Mouse (Mus musculus): ENCODE measurements around the gene Nubp1. TPM values are rescaled to one million over a fixed set of nuclear protein-coding genes. Genes with fewer than 3 reads are reported as not detected.

The Nubp1 gene
- polyA plus RNA-seq, 1 experiment from 2014 or later: 45.3 TPM

DNA sequence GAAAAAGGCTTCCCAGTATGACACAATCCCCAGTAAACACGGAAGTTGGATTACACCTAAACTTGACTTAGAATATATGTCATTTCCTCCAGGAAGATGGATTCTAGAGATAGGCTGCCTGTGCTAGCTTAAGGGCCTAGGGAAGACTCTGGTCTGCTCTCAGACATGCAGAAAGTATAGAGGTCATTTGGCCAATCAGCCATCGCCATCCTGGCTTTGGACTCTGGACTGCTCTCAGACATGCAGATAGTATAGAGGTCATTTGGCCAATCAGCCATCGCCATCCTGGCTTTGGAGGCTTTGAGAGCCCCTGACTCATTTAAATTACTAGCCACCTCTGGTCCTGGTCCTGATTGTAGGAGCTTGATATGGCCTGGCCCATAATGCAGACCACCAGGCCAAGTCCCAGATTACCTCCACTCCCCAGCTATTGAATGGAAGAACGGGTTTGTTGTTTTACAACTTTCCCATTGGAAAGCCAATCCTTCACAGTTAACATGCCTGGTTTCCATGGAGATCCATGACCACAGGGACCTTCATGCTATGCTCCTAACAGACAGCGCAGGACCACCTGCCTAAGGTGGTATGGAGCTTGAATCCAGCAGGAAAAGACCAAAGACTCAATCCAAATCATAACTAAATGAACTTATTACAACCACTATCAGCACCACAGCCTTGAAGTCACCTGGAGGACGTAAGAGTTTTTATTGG, 42.3 kb downstream of the Nubp1 start:
- Histone ChIP-seq H3K4me1 (replicated peaks) (no peaks in the 10 kb centered on the region), H3K9ac (no peak overlapping the region), H3K4me3 (no peak overlapping the region), H3K27me3 (no peaks in the 10 kb centered on the region), H3K27ac (no peak overlapping the region), H3K4me2 (no peak overlapping the region), H3K36me3 (no peaks in the 10 kb centered on the region), H3K9me3 (no peaks in the 10 kb centered on the region)
- whole genome bisulfite sequencing: 83% methylated on average over 6 of the region's 6 CpGs
- no peak for ATAC-seq (ENCODE audit: low FRiP score)

- 47% methylated on average over 3 of the region's 3 CpGs for WGBS
- ATAC-seq (ENCODE audit: low FRiP score): no peak
- no peak overlapping the region for H3K4me3 ChIP-seq
These were observed 42.8 kb downstream of the Nubp1 start for GRCm38 (mm10) chr16:10454583-10454974.

DNA sequence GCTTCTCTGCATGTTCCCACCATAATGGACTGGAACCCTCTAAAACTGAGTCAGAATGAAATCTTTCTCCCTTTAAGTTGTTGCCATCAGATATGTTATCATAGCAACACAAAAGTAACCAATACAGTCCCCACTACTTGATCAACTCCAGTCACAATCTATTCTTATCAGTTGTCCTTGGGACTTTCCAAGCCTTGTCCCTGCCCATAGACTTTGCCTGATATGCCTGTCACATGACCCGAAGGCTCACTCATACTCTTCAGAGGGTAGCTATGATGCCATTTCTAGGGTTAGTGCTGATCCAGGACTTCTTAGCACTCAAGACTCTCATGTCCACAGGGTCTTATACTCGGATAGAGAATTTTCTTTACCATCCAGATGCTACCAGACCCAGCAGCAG, 48.4 kb downstream of the Nubp1 start:
- Histone ChIP-seq H3K9me3 (no peaks in the 10 kb centered on the region), H3K4me3 (no peak overlapping the region), H3K27ac (no peak overlapping the region), H3K27me3 (no peaks in the 10 kb centered on the region), H3K4me2 (no peak overlapping the region), H3K36me3 (no peaks in the 10 kb centered on the region), H3K4me1 (replicated peaks) (no peaks in the 10 kb centered on the region), H3K9ac (no peak overlapping the region)
- WGBS: 76% methylated on average over 2 of the region's 2 CpGs
- ATAC-seq (ENCODE audit: low FRiP score): no peak

More at GRCm38 (mm10) chr16:10454583-10454974, 42.8 kb downstream of the Nubp1 start:
- no peaks in the 10 kb centered on the region for H3K9me3 ChIP-seq
- no peak overlapping the region for H3K27ac ChIP-seq
- H3K36me3 ChIP-seq: no peaks in the 10 kb centered on the region
- H3K27me3 ChIP-seq: no peaks in the 10 kb centered on the region
- H3K4me2 ChIP-seq: no peak overlapping the region
- no peak overlapping the region for H3K9ac ChIP-seq
- no peaks in the 10 kb centered on the region for H3K4me1 ChIP-seq (replicated peaks)

DNA sequence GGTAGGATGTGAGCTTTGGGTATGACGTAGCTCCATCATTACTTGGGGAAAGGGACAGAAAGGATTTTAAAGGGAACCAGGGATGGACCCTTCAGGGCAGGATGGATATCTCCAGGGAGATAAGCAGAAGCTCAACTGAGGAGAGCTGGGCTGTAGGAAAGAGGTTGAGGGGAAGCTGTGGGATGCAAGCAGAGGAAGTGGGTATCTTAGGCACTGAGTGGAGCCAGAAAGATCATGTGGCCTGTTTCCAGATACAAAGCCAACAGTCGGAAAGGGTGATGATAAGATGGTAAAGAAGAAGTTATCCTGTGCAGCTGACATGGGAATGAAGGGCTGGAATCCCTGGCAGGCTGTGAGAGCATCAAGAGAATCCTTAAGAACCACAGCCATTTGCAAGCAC, 49.4 kb downstream of the Nubp1 start:
- WGBS: 88% methylated on average over 2 of the region's 2 CpGs
- Histone ChIP-seq H3K4me1 (replicated peaks) (no peaks in the 10 kb centered on the region), H3K36me3 (no peaks in the 10 kb centered on the region)

GRCm38 (mm10) chr16:10465011-10465681, 53.4 kb downstream of the Nubp1 start:
- H3K4me2 ChIP-seq: no peak overlapping the region
- 45% methylated on average over 4 of the region's 4 CpGs for WGBS
- H3K36me3 ChIP-seq: no peaks in the 10 kb centered on the region
- H3K4me1 ChIP-seq (replicated peaks): no peaks in the 10 kb centered on the region
- H3K27me3 ChIP-seq: no peaks in the 10 kb centered on the region
- H3K9ac ChIP-seq: no peak overlapping the region
- no peak for ATAC-seq (ENCODE audit: low FRiP score)
- no peak overlapping the region for H3K4me3 ChIP-seq
- H3K9me3 ChIP-seq: no peaks in the 10 kb centered on the region
- no peak overlapping the region for H3K27ac ChIP-seq

More for the DNA sequence above, 49.4 kb downstream of the Nubp1 start:
- no peak for ATAC-seq (ENCODE audit: low FRiP score)
- no peak overlapping the region for H3K4me2 ChIP-seq
- no peaks in the 10 kb centered on the region for H3K27me3 ChIP-seq
- no peak overlapping the region for H3K27ac ChIP-seq
- H3K9ac ChIP-seq: no peak overlapping the region
- H3K9me3 ChIP-seq: no peaks in the 10 kb centered on the region
- H3K4me3 ChIP-seq: no peak overlapping the region

DNA sequence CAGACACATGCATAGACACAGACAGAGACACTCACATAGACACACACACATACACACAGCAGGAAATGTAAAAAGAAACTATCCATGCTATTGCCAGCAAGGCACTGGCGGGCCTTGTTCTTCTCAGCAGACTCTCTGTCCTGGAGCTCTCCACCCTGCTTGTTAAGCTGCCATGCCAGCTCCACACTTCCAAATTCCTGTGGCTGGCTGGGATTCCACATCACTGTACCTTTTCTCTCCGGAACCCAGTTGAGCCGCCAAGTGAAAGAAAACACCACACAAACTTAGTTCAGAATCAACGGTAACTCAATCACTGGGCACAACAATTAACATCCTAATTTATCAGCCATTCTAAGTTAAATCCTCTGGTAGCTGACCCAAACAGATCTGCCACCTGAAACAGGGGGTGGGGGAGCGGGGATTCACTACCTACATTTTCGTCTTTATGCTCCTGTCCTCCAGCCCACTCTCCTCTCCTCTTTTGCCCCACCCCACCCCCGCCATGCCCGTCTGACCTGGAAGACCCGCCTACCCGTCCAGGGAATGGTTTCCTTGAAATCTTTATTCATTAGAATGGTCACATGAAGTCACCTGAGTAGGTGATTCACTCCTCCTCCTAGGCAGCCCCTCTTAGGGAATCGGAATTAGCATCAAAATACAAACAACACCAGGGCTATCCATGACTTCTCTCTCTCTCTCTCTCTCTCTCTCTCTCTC, 55.8 kb downstream of the Nubp1 start:
- Histone ChIP-seq H3K9ac (no peak overlapping the region), H3K9me3 (no peaks in the 10 kb centered on the region), H3K4me3 (no peak overlapping the region), H3K27ac (no peak overlapping the region), H3K4me1 (replicated peaks) (no peaks in the 10 kb centered on the region), H3K36me3 (no peaks in the 10 kb centered on the region), H3K4me2 (no peak overlapping the region), H3K27me3 (no peaks in the 10 kb centered on the region)
- 41% methylated on average over 11 of the region's 11 CpGs for WGBS
- ATAC-seq (ENCODE audit: low FRiP score): no peak

DNA sequence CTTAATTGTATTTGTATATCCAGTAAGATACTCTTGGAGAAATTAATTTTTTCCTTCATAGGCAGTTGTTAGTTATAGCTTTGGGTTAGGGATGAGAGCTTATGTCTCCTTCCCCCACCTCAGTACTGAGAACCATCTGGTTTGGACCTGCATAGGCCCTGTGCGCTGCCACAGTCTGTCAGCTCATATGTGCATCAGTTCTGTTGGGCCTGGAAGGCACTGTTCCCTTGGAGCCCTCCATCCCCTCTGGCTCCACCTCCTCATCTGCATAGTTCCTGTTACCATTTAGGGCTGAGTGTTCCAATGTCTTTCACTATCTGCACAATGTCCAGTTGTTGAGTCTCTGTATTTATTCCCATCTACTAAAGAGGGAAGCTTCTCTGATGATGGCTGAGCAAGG, 56.5 kb downstream of the Nubp1 start:
- 74% methylated on average over 1 of the region's 1 CpGs for WGBS
- no peaks in the 10 kb centered on the region for H3K9me3 ChIP-seq
- no peak for ATAC-seq (ENCODE audit: low FRiP score)
- no peak overlapping the region for H3K9ac ChIP-seq
- no peaks in the 10 kb centered on the region for H3K4me1 ChIP-seq (replicated peaks)
- no peaks in the 10 kb centered on the region for H3K27me3 ChIP-seq
- no peak overlapping the region for H3K4me3 ChIP-seq
- no peak overlapping the region for H3K4me2 ChIP-seq
- H3K27ac ChIP-seq: no peak overlapping the region
- H3K36me3 ChIP-seq: no peaks in the 10 kb centered on the region

DNA sequence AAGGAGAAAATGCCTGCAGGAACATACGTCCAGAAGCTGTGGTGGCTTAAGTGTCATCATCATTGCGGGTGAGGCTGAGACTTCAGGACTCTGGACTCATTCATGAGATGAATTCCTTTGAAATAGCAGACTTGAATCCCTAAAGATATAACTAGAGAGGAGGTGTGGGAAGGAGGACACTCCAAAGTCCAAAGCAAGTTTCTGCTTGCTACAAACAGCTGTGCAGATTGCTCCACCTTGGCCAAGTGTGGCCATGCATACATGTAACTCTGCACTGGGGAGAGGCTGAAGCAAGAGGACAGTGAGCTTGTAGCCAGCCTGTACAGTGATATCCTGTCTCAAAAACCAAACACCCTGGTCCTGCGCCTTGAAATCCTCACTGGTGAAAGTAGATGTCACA, 60.2 kb downstream of the Nubp1 start:
- no peaks in the 10 kb centered on the region for H3K9me3 ChIP-seq
- H3K27me3 ChIP-seq: no peaks in the 10 kb centered on the region
- H3K4me1 ChIP-seq (replicated peaks): no peaks in the 10 kb centered on the region
- H3K27ac ChIP-seq: no peak overlapping the region
- no peak for ATAC-seq (ENCODE audit: low FRiP score)
- no peak overlapping the region for H3K9ac ChIP-seq
- H3K4me3 ChIP-seq: no peak overlapping the region
- 96% methylated on average over 3 of the region's 3 CpGs for WGBS
- H3K36me3 ChIP-seq: no peaks in the 10 kb centered on the region
- no peak overlapping the region for H3K4me2 ChIP-seq

Other genes starting within 250 kb of the Nubp1 start
- gene Rpl39l, start 241.7 kb upstream of the Nubp1 start, polyA plus RNA-seq (2015; fragmentation: Nextera tagmentation; extraction: Ambion mirVana): 0.34 and 0.65 TPM in 2 replicates
- 0.14 and 0.18 TPM in 2 replicates for gene Atf7ip2, start 219.2 kb upstream of the Nubp1 start, polyA plus RNA-seq (2015; fragmentation: Nextera tagmentation; extraction: Ambion mirVana)
- 7.4 and 7.8 TPM in 2 replicates for gene Emp2, start 98.0 kb upstream of the Nubp1 start, polyA plus RNA-seq (2015; fragmentation: Nextera tagmentation; extraction: Ambion mirVana)
- 5.4 and 6.0 TPM in 2 replicates for gene Tekt5, start 16.5 kb upstream of the Nubp1 start, polyA plus RNA-seq (2015; fragmentation: Nextera tagmentation; extraction: Ambion mirVana)
- gene Tvp23a, start 35.4 kb downstream of the Nubp1 start, polyA plus RNA-seq (2015; fragmentation: Nextera tagmentation; extraction: Ambion mirVana): 43.1 and 47.3 TPM in 2 replicates
- gene Ciita, start 68.1 kb downstream of the Nubp1 start, polyA plus RNA-seq (2015; fragmentation: Nextera tagmentation; extraction: Ambion mirVana): 0.79 and 0.83 TPM in 2 replicates
- 15.5 and 18.0 TPM in 2 replicates for gene Dexi, start 131.1 kb downstream of the Nubp1 start, polyA plus RNA-seq (2015; fragmentation: Nextera tagmentation; extraction: Ambion mirVana)
- gene Clec16a, start 133.4 kb downstream of the Nubp1 start, polyA plus RNA-seq (2015; fragmentation: Nextera tagmentation; extraction: Ambion mirVana): 69.7 and 71.6 TPM in 2 replicates